Mouse (Mus musculus): ENCODE measurements around the gene Arpc2.
A peak's percentile ranks its signal among the peaks of the same experiment; 100 is the strongest.

- TF ChIP-seq CTCF (conservative IDR thresholded peaks at IDR 0.05; ENCODE audit: low read length) (peak; percentile 73), POU5F1 (IDR thresholded peaks at IDR 0.05; ENCODE audit: borderline replicate concordance, low read length) (no peak), NANOG (IDR thresholded peaks at IDR 0.05; ENCODE audit: borderline replicate concordance, low read length) (no peak)
Observed at GRCm38 (mm10) chr1:74205881-74206280, 30.0 kb upstream of the Arpc2 start.
